Mouse (Mus musculus) frontal cortex, postnatal 14 days (tissue): ENCODE measurements around the gene Slc4a1.

Experiments
- DNase-seq, 2 experiments: peaks; one replicate each; pipeline ENCODE4 v3.0.0; 2022; ENCODE audit warnings: low spot score in 2 of 2

Slc4a1 gene

DNA sequence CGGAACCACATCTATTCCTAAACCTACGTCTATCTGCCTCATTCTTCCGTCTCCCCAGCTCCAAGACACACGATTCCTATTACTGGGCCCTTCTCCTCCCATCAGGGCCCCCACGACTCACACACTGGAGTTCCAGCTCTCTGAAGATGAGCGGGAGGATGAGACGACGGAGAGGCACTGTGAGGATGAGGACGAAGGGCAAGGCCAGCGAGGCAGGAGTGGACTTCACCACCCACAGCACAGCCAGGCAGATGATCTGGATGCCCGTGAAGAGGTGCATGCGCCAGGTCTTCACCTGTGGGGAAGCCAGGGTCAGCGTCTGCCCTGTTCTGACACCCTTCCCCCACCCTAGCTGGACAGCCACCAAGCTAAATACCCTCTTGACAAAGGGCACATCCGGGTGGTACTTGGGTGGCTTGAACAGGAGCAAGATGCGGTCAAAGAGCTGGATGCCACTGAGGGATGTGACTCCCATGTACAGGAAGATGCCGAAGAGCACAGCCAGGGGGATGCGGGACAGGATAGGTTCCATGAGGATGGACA, 15.0 kb downstream of the Slc4a1 start:
- DNase-seq = no peak

DNA sequence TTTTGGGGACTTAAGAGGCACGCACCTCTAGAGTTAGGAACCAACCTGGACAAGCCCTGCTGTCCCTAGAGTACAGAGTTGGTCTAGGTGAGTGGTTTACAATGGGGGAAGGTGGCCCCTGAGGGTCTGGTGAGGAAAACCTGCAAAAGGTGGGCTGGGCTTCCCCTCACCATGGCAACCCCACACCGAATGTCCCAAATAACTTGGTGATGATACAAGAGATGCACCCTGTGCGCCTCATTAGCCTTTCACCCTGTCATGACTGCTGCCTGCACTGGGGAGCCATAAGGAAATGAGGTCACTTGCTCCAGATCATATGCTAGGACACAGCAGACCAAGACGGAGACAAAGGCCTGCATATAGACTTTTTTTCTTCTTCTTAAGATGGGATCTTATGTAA, 15.6 kb downstream of the Slc4a1 start:
- no peak for DNase-seq

DNA sequence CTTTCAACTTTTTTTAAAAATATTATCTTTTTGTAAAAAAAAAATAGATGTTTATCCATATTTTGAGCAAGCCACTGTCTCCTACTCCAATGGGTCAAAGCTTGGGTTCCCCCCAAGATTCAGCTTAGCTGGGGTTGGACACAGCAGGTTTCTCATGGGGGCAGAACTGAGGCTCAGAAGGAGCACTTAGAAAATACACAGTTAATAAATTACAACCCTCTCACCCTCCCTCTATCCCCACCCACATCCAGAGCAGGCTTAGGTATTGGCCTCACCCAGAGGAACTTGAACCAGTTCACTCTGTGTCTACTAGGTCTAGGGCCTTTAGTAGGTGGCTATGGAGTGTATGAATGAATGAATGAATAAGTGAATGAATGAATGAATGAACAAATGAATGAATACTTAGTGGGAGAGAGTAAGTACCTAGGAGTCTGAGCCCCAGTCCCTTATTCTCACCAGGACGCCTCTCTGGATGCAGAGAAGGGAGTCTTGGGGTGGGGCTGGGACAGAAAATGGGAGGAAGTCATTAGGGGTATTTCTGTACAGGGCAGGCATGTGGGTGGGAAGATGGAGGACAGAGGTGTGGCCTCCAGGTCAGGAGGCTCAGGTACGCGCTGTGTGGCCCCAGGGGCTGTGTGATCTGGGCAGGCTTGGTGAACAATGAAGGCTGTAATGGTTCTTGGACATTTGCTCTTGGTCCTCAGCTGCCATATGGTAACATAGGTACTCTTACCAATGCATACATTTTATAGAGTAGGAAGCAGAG, 16.6 kb downstream of the Slc4a1 start:
- DNase-seq = no peak

DNA sequence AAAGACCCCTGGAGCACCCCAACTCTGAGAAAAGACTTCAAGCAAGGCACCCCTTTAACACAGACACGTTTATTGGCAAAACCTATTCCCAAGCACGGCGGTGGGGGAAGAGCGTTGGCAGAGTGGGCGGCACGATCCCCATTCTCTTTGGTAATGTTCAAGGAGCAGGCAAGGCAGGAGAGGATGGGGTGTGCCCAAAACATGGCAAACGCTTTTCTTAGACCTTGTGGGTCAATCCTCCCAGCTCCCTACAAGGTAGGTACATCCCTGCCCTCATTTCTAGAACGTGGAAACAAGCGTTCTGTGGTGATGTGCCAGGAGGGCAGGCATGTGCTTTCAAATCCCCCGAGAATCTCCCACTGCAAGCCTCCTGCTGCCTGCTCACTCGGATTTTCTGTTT, 17.2 kb downstream of the Slc4a1 start:
- DNase-seq = no peak

DNA sequence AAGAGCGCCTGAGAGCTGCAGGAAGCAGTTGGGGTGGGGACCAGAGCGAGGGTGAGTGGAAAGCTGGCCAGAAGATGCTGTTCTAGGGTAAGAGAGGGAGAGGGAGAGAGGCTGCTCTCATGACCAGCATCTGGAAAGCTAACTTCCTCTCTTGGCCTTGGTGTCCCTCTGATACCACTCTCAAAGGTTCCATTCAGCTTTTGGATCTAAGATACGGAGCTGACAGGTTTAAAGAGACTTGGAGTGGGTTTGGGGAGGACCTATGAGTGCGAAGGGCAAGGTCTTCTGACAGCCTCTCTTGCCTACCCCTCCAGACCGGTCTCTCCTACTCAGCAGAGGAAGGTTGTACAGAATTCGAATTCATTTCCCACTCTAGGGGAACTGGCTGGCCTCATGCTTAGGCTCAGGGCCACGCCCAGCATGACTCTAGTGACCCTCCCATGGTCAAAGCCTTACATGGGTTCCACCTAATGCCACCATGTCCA, 17.9 kb downstream of the Slc4a1 start:
- no peak for DNase-seq

DNA sequence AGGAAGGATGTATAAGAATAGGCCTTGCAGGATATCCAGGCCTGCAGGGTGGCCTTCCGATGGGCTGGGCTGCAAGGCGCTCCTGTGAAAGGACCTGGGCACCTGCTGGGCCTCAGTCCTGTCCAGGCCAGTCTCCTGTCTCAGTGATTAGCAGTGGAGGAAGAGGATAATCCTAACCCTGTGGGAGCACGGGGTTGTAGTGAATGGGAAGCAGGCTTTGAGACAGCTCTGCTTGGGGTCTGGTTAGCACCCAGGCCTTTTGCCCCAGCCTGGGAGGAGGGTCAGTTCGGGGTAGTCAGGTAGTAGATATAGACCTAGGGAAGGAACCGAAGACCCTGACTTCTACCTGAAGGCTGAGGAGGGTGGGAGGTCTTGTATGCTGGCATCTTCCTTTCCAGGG, 18.3 kb downstream of the Slc4a1 start:
- DNase-seq = no peak

DNA sequence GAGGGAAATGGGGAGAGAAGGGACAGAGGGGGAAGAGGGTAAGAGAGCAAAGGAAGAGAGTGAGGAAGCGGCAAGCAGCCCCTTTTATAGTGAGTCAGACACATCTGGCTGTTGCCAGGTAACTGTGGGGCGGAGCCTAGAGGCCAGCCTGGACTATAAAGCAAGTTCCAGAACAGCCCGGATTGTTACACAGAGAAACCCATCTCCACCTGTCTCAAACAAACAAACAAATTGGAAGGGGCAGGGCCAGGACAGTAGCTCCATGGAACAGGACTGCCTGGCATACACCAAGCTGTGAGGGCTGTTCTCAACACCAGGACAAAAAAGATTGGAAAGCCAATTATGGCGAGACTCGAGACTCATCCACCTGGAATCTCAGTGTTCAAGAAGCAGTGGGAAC, 19.1 kb downstream of the Slc4a1 start:
- DNase-seq = no peak

DNA sequence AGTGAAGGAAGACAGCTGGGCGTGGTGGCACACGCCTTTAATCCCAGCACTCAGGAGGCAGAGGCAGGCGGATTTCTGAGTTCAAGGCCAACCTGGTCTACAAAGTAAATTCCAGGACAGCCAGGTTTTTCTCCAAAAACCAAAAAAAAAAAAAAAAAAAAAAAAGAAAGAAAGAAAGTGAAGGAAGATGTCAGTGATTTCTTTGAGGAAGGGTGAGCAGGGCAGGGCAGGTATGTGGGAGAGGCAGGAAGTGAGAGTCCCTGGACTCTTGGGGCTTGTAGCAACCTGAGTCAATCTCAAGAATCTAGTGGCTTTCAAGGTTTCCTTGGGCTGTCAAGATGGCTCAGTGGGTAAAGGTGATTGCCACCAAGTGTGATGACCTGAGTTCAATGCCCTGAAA, 21.5 kb downstream of the Slc4a1 start:
- DNase-seq = no peak

DNA sequence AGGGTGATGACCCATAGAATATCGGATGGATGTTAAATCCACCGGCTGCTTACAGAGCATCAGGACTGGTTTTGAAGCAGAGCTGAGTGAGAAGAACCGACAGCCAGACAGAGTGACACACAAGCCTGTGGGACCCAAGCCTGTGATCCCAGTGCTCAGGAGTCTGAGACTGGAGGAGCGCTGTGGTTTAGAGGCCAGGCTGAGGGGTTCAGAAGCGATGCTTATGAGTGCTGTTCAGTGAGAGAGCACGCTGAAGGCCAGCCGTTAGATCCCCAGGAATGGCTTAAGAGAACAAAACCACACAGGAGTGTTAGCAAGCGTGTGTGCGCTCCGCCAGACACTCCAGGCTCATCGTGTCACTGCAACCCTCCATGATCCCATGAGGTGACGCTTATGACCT, 23.3 kb downstream of the Slc4a1 start:
- no peak for DNase-seq

DNA sequence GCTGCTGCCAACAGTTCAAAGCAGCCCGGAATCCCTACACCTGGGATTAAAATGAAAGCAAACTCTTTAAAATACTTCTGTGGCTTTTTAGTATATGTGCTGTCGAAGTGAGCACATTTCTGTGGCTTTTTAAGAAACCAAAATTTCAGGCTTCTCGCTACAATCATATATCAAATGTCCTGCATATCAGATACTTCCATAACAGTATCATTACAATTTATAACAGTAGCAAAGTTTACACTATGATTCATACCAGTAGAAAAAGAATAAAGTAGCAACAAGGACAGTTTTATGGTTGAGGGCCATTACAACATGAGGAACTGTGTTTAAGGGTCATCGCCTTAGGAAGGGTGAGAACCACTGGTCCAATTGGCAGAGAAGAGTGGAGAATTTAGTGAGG, 24.9 kb downstream of the Slc4a1 start:
- no peak for DNase-seq

DNA sequence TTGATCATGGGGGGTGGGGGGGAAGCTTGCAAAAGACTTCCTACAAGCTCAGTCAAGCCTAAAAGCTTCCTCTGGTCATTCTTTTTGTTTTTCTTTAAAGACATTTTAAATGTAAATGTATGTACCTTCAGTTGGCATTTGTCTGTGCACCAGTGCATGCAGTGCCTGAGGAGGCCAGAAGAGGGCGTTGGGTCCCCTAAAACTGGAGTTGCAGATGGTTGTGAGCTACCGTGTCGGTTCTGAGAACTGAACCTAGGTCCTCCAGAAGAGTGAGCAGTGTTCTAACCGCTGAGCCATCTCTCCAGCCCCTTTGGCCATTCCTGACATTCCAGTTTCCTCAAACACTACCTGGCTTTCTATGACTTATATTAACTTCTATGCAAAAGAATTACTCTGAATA, 26.4 kb downstream of the Slc4a1 start:
- DNase-seq = no peak

DNA sequence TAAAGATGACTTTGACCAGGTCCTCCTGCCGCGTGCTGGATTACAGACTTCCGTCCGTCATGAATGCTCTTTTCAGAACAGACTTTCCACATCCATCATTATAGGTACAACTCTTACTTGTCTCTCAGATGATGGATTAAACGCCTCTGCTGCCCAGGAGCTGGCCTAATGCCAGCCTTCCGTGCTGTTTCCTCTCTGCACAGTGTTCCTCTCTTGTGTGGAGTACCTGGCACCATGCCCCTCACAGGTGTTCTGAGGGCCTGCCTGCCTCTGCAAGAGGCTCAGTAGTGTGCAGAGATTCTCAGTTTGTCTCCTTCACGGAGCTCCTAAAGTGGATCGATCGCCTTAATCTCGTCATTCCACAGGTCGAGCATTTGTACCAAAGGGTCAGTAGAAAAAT, 26.8 kb downstream of the Slc4a1 start:
- DNase-seq = no peak

DNA sequence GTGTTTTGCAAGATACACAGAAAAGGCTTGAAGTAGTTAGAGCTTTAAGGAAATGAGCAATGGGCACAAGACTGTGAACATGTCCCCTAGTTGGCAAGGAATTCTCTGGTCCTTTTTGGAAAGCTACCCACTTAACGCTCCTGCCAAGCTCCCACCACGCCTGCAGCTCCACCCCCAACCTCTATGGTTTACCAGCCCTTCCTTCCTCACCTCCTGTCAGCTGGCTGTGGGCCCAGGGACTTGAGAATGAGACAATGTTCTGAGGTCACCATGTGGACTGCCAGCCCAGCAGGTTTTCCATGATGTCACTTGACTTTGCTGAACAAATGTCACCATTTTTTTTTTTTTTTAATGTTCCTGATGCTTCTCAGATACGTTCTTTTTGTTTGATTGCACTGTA, 27.4 kb downstream of the Slc4a1 start:
- DNase-seq = peak; percentile 23 to 29

DNA sequence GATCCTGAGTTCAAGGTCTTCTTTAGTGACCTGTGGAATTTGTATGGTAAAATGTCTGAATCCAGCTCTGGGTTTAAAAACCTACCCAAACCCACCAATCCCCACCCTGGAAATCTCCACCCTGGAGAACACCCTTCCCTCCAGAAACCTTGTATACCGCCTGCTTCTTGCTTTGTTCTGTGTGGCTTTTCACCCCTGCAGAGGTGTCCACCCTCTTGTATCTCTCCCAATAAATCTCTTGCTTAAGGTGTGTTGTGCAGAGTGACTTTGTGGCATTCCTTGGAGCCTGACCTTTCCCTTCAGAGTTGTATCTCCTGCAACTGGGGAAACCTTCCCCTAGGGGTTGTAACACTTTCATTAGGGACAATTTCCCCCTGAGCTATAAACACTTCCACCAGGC, 28.1 kb downstream of the Slc4a1 start:
- no peak for DNase-seq

DNA sequence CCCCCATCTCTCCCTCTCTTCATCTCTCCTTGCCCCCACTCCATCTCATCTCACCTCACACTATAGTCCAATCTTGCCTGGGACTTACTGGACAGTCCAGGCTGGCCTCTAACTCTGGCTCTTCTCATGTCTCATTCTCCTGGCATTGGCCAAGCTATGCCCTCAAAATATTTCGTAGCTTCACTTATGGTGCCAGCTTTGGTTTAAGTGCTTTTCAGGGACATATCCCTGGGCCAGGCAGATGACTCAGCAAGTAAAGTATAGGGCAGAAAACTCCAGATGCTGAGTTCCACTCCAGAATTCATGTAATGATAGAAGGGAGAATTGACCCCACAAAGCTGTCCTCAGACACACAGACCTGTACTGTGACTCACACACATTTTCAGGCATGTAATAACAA, 29.8 kb downstream of the Slc4a1 start:
- DNase-seq = no peak

DNA sequence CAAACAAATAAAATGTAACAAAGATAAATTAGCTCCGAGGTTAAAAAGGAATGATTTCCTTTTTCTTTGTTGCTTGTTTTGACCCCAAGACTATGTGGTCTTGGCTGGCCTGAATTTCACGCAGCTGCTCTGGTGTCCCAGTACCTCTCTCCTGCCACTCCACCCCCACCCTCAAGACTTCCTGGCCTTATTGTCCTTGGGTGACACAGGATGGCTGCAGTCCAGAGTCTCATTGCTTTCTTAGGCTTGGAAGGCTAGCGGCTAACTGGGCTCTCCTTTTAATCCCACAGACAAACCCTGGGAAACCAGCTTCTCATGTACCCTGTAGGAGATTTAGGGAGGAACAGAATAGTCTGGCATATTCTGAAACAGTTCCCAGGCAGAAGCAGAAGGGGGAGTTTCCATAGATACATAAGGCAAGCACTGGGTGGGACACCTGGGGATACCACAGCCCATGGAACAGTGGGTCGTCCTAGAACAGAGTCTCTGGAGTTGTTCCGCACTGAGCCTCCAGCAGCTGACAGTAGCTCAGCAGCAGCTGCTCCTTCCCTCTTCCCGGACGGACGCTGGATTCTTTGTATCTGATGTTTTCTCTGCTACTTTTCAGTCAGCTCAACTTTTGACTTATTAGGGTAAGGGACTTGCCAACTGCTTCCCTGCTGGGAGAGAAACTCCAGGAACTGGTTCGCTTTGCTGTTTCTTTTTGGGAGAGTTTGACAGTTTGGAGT, 30.9 kb downstream of the Slc4a1 start:
- no peak for DNase-seq

DNA sequence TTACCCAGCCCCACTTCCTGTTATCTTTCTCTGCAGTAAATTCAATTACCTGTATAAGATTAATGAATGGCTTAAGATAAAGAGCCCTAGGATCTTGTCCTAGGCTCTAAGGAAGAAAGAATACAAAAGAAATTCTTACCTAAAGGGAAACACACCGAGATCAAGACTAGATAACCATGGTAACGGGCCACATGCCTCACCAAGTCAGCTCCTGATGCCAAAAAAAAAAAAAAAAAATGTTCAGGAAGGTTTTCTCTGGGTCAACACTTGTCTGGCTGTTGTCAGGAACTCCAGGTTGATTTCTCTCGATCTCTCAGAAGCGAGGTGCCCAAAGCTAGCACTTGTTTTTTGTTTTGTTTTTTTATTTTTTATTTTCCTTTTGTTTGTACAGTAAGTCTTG, 32.0 kb downstream of the Slc4a1 start:
- no peak for DNase-seq

DNA sequence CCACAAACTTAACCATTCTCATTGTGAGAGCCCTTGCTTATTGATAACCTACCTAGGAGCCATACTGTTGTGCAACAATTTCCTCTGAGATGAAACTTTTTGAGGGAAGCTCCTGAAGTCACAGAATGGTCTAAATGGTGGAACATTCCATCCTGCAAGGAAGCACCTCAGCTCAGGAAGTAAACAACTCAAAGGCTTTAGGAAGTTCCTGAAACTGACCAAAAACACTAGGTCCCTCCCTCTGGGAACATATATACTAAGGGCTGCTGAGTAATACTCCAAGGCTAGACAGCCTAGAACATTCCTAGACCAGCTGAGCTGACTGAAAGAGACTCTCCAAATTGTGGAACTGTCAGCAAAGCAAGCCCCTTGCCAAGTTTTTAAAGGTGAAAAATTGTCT, 32.9 kb downstream of the Slc4a1 start:
- no peak for DNase-seq

DNA sequence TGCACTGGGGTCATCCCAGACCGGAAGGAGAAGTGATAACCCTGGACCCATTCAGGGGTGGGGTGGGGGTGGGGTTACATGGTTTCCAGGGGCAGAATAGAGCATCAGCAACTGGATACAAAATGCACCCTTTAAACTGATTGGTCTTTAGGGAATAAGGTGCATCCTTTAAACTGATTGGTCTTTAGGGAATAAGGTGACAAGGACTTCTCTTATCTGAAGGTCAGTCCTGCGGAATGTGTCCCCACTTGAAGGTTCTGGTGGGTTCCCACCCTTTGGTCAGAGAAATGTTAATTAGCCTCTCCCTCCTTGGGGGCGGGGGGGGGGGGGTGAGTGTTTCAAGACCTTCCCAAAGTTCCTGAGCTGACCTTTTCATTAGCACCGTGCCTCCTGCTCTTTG, 34.2 kb downstream of the Slc4a1 start:
- DNase-seq = no peak

DNA sequence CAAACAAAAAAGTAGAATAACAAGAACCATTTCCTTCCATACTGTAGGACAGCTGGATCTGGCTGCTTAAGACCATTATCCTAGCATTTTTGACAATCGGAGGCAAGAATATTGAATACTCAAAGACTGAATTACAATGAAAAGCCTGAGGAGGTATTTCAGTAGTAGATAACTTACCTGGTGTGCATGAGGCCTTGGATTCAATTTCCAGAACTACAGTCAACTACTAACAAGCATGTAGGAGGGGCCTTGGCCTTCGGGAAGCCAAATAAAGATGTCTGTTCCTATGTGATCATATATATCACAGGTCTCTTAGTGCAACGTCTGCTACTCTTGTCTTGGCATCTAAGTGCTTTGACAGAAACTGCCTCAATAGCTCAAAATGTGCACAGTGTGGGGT, 36.0 kb downstream of the Slc4a1 start:
- no peak for DNase-seq

DNA sequence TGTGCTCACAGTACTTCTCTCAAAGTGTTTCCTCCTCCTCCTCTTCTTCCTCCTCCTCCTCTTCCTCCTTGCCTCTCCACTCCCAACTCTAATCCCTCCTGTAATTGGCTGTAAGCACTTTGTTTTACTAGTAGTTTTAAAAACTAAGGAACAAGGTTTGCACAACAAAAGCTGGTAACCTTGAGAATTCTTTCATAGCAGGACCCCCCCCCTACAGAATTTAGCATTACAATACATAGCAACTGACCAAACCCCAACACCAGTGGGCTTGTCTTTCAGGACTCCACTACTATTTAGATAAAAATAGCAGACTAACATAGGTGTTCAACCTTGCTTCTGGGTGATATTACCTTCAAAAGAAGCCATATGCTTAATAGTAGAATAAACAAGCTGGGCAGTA, 36.5 kb downstream of the Slc4a1 start:
- DNase-seq = no peak

DNA sequence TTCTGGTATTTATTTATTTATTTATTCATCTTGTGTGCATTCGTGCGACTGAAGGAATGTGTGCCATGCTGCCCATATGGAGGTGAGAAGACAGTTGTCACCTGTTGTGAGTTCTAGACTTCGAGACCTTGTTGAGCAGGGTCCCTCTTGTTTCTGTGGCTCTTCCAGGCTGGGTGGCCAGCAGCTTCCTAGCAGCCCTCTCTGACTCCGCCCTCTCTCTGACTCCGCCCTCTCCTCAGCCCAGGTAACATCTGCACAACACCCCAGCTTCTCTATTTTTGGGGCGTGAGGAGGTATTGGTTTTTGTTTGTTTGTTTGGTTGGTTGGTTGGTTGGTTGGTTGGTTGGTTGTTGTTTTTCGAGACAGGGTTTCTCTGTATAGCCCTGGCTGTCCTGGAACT, 38.2 kb downstream of the Slc4a1 start:
- DNase-seq = peak in 1 of 2 experiments; percentile 0

DNA sequence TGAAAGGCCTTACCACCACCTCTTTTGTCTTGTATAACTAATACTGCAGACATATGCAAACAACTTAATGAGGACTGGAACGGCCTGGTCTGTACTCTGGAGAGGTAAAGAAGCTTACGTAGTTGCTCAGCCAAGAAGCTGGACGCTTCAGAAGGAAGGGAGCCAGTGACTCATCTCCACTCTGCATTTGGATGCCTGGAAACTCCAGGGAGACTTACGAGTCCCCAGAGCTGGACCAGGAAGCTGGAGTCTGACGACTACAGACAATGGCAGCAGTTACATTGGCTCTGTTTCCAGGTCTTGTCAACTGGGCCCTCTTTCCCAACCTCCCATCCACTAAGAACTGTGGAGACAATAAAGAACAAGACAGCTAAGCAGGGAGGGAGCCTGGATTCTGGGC, 38.8 kb downstream of the Slc4a1 start:
- DNase-seq = no peak
